Mouse (Mus musculus) retina, embryonic 14.5 days (tissue): ENCODE data around the gene Cyp2b10.

ENCODE experiments used
- DNase-seq: peaks from one replicate; pipeline ENCODE4 v3.0.0-alpha.2; 2015; ENCODE audit warnings: low spot score

Cyp2b10 gene

DNA sequence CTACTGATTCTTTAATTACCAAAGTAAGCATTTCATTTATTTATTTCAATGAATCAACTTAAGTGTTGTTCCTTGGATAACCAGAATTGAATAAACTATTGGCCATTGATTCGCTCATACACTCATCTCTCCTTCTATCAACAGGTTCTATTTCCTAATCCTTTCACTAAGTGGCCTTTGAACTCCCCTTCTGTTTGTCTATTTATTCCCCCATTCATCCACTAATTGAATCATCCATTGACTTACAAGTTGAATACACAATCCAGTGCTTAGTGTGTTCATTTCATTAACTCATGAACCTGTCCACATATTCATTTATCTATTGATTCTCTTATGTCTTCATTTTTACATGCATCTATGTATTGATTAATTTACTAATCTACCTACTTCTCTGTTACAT is 18.7 kb downstream of the Cyp2b10 start:
- DNase-seq: no peak

DNA sequence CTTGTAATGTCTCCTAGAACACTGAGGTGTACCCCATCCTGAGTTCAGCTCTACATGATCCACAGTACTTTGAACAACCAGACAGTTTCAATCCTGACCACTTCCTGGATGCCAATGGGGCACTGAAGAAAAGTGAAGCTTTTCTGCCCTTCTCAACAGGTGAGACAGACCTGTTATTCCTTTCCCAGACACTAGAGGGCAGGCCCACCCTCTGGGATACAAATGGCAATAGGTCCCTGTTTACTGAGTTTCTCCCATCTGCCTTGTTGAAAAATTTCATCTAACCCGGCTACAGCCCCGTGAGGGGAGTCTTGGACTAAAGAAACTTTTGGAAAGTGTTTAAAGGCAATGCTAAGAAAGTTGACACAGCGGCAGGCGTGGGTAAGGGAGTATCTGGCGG is 19.9 kb downstream of the Cyp2b10 start:
- DNase-seq: peak; percentile 2

DNA sequence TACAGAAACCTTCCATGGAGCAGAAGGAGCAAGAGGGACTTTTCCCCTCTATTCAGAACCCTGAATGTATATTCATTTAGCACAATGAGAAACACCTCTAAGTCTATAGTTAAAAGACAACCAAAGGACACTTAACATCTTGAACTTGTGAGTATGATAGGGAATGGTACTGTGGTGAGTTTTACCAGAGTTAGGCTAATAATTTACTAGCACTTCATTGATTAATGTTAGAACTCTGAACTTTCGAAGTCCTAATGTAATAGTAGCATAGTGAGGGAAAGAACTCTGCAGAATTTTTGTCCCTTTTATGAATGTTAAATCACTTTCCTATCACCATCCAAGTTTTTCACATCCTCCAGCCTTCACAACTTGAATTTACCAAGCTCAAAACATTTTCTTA is 22.0 kb downstream of the Cyp2b10 start:
- no peak for DNase-seq

DNA sequence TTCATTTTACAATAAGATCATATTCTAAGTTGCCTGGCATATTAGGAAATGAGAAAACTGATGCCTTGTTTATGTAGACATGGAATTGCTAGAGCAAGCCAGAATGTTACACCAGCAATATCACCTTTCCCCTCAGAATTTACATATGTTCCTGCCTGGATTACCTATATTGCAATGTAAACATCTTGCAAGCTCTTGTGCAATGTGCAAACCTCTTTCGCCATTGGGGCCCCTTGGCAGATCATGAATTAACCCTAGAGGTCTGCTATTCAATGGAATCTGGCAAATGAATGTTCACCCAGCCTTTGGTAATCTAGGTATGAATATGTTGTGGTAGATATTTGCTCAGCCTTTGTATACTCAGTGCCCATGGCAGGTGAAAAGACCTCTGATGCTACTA is 47.9 kb downstream of the Cyp2b10 start:
- DNase-seq: no peak
